ENCODE assay signal across 20 mouse cellular contexts in the genomic region with DNA sequence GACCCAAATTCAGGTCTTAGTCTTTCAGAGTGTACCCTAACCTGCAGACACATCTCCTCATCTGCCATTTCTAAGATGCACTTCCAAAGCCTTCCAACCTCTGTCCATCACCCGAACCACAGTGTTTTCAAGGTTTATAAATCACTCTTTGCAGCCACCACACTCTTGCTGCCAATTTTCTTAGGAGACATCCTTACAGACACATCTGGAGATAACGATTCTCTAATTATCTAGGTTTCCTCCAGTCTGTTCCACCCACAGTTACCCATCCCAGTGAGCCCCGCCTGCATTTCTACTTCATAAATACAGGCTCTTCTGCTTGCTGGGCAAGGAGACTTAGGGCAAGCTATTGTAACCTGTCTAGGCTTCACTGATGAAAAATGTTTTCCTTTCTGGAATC.
"Had no signal": no experiment of that assay in that cellular context is flagged by ENCODE, and none has a peak within 500 bp of the region (broad histone marks: within the 10 kb centered on the region; RNA-seq: fewer than 3 reads in every experiment).

No protein-coding gene starts in this region.

- DNase-seq: liver, embryonic 13.5 days; liver, postnatal 0 days; lung, adult 2 months; lung, postnatal 14 days; lung, postnatal 36 days; retina, postnatal 1 day; right cerebral cortex, adult 18-20 months; right cerebral cortex, postnatal 25 days; right cerebral cortex, postnatal 4 days; spleen, adult 18-20 months; thymus, adult 18-20 months; thymus, postnatal 25 days; thymus, postnatal 4 days had no signal

- H3K4me2 ChIP-seq: liver, embryonic 13.5 days; liver, embryonic 15.5 days; lung, embryonic 15.5 days; midbrain, embryonic 11.5 days; midbrain, embryonic 13.5 days; midbrain, embryonic 15.5 days; neural tube, embryonic 12.5 days had no signal

- H3K9me3 ChIP-seq: liver, embryonic 13.5 days; liver, embryonic 15.5 days; lung, embryonic 15.5 days; midbrain, embryonic 13.5 days; midbrain, embryonic 15.5 days; neural tube, embryonic 12.5 days had no signal

- H3K4me3 ChIP-seq: liver, embryonic 13.5 days; liver, embryonic 15.5 days; lung, embryonic 15.5 days; midbrain, embryonic 13.5 days; midbrain, embryonic 15.5 days; neural tube, embryonic 12.5 days had no signal

- H3K4me1 ChIP-seq: liver, embryonic 13.5 days; liver, embryonic 15.5 days; lung, embryonic 15.5 days; midbrain, embryonic 13.5 days; midbrain, embryonic 15.5 days; neural tube, embryonic 12.5 days had no signal

- H3K27ac ChIP-seq: liver, embryonic 13.5 days; liver, embryonic 15.5 days; lung, embryonic 15.5 days; macrophage; midbrain, embryonic 13.5 days; midbrain, embryonic 15.5 days; neural tube, embryonic 12.5 days had no signal

- ATAC-seq: liver, postnatal 0 days; midbrain, embryonic 13.5 days; midbrain, embryonic 15.5 days had no signal

- H3K27me3 ChIP-seq: liver, embryonic 13.5 days; liver, embryonic 15.5 days; lung, embryonic 15.5 days; midbrain, embryonic 13.5 days; midbrain, embryonic 15.5 days; neural tube, embryonic 12.5 days had no signal

- H3K9ac ChIP-seq: liver, embryonic 13.5 days; liver, embryonic 15.5 days; liver, postnatal 0 days; lung, embryonic 15.5 days; midbrain, embryonic 13.5 days; midbrain, embryonic 15.5 days; neural tube, embryonic 12.5 days had no signal

- H3K36me3 ChIP-seq: liver, embryonic 13.5 days; liver, embryonic 15.5 days; lung, embryonic 15.5 days; midbrain, embryonic 13.5 days; midbrain, embryonic 15.5 days; neural tube, embryonic 12.5 days had no signal
